Mouse (Mus musculus): ENCODE measurements at regions not wholly inside any gene's neighbourhood (a gene's known extent, or its start where the extent isn't known, plus 50 kb on each side); places are given as distances from the start of the nearest gene placed in this dataset.

DNA sequence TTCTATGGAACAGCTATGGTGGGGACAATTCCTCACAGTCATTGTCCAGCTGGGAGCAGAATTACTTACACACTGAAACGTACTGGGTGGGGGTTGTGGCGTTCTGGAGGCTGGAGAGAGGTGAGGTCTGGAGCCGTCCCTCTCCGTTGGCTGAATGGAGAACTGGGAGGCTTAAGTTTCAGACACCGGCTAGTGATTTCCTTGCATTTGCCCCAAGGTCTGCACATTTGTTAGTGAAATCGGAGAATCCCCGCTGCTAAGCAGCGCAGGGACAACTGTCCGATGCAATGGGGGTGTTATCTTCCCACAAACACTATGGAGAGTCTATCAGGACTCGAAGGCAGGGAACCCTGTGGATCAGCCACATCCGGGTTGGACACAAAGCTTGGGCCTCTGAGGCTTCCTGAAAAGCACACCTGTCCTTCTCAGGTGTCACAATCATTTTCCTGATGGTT, 130.1 kb upstream of the Krr1 start:
- no peak overlapping the region for H3K27ac ChIP-seq (ENCODE audit: low read length)
- no peak overlapping the region for H3K4me3 ChIP-seq (ENCODE audit: low read length)
- no peaks in the 10 kb centered on the region for H3K9me3 ChIP-seq (ENCODE audit: low read length)
- no peak overlapping the region for H3K9ac ChIP-seq (replicated peaks; ENCODE audit: low read length)
- ATAC-seq (ENCODE audit: low FRiP score, low TSS enrichment): peak; percentile 65; the same call in 1 of the 2 replicates
- H3K36me3 ChIP-seq (ENCODE audit: insufficient read depth, low read length): no peaks in the 10 kb centered on the region
- WGBS: 22% methylated on average over 11 of the region's 11 CpGs
- H3K27me3 ChIP-seq (ENCODE audit: insufficient read depth, low read length): no peaks in the 10 kb centered on the region
- no peak overlapping the region for H3K4me2 ChIP-seq (replicated peaks; ENCODE audit: low read depth, low read length)
- peaks cover 11% of the 10 kb centered on the region; the same call in 1 of the 2 replicates for H3K4me1 ChIP-seq (ENCODE audit: insufficient read depth, low read length)

DNA sequence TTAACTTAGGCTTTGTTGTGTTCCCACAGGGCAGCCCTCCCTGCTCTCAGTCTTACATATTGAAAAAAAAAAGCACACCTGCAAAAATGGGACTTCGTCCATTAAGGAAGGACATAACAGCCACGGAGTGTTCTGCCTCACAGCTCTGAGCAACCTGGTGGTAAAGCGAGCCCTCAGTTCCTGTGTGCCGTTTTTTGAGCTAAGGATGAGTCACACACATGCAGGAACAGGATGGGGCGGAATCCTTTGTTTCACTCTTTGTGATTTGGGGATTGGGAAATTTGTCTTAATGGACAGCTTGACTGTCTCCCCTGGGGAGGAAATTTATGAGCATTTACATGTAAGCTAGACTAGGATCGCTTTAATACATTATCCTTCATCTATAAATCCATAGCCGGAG, 129.6 kb upstream of the Krr1 start:
- no peak for ATAC-seq (ENCODE audit: low FRiP score, low TSS enrichment)
- no peak overlapping the region for H3K4me2 ChIP-seq (replicated peaks; ENCODE audit: low read depth, low read length)
- WGBS: 30% methylated on average over 7 of the region's 7 CpGs

DNA sequence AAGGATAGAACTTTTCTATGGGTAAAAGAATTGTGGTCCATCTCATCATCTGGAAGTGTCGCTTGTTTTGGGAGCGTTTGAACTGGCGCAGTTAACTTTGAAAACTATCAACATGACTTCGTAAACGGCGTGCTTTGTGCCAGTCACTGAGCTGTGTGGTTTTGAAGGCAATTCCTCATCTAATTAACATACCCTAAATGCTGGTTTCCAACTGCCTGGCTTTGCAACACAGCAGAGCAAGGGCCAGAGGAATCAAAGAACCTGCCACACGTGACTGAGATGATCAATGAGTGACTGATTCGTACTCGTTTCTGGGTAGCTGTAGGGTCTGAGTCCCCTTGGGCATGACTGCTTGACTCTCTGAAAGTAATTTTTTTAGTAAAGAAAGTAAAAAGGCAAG, 129.2 kb upstream of the Krr1 start:
- Histone ChIP-seq H3K27ac (ENCODE audit: low read length) (no peak overlapping the region), H3K27me3 (ENCODE audit: insufficient read depth, low read length) (no peaks in the 10 kb centered on the region), H3K4me2 (replicated peaks; ENCODE audit: low read depth, low read length) (no peak overlapping the region), H3K9ac (replicated peaks; ENCODE audit: low read length) (no peak overlapping the region), H3K36me3 (ENCODE audit: insufficient read depth, low read length) (no peaks in the 10 kb centered on the region), H3K4me3 (ENCODE audit: low read length) (no peak overlapping the region), H3K4me1 (ENCODE audit: insufficient read depth, low read length) (peaks cover 11% of the 10 kb centered on the region; the same call in 1 of the 2 replicates), H3K9me3 (ENCODE audit: low read length) (no peaks in the 10 kb centered on the region)
- ATAC-seq (ENCODE audit: low FRiP score, low TSS enrichment): no peak
- 62% methylated on average over 9 of the region's 9 CpGs for WGBS

More for the DNA sequence above, 129.6 kb upstream of the Krr1 start:
- Histone ChIP-seq H3K36me3 (ENCODE audit: insufficient read depth, low read length) (no peaks in the 10 kb centered on the region), H3K27me3 (ENCODE audit: insufficient read depth, low read length) (no peaks in the 10 kb centered on the region), H3K27ac (ENCODE audit: low read length) (no peak overlapping the region), H3K4me1 (ENCODE audit: insufficient read depth, low read length) (peaks cover 11% of the 10 kb centered on the region; the same call in 1 of the 2 replicates), H3K4me3 (ENCODE audit: low read length) (no peak overlapping the region), H3K9me3 (ENCODE audit: low read length) (no peaks in the 10 kb centered on the region), H3K9ac (replicated peaks; ENCODE audit: low read length) (no peak overlapping the region)

DNA sequence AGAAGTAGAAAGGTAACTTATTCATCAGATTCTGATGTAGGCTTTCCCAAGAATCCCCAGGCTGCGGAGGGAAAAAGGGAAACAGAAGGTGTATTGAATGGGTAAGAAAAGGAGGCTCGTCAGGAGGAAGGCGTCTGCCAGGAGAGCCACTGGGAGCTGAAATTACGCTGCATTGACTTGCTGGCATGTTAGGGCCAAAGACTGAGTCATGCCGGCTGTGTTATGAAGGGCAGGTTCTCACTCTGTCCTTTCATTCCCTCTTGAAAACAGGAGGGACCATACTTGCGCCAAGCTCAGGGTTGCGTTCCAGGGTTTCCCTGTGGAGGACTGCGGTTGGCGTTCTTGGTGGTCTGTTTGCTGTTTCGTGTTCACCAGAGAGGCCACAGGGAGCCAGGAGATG, 128.3 kb upstream of the Krr1 start:
- H3K9ac ChIP-seq (replicated peaks; ENCODE audit: low read length): no peak overlapping the region
- H3K27ac ChIP-seq (ENCODE audit: low read length): no peak overlapping the region
- no peak for ATAC-seq (ENCODE audit: low FRiP score, low TSS enrichment)
- H3K27me3 ChIP-seq (ENCODE audit: insufficient read depth, low read length): no peaks in the 10 kb centered on the region
- H3K36me3 ChIP-seq (ENCODE audit: insufficient read depth, low read length): no peaks in the 10 kb centered on the region
- WGBS: 83% methylated on average over 10 of the region's 10 CpGs
- peaks cover 11% of the 10 kb centered on the region; the same call in 1 of the 2 replicates for H3K4me1 ChIP-seq (ENCODE audit: insufficient read depth, low read length)
- H3K9me3 ChIP-seq (ENCODE audit: low read length): 0 out of 2 replicates have a peak, but pooled peaks cover 3% of the 10 kb centered on the region
- H3K4me2 ChIP-seq (replicated peaks; ENCODE audit: low read depth, low read length): no peak overlapping the region
- H3K4me3 ChIP-seq (ENCODE audit: low read length): no peak overlapping the region

DNA sequence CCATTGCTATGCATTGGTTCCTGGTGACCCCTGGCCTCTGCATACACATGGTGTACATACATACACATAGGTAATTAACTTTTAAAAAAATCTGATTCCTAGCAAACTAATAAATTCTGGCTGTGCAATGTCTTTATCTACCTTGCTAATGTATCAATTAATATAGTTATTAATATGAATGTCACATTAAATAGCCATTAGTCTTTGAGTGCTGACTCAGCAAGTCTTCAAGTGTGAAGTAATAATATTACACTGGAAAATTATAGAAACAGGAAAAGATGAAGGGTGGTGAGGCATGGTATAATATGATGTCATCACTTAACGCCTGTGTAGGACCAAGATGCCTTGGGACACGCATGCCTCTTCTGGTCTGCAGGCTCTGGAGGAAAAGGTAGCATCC, 126.5 kb upstream of the Krr1 start:
- H3K4me3 ChIP-seq (ENCODE audit: low read length): no peak overlapping the region
- H3K9me3 ChIP-seq (ENCODE audit: low read length): 0 out of 2 replicates have a peak, but pooled peaks cover 3% of the 10 kb centered on the region
- ATAC-seq (ENCODE audit: low FRiP score, low TSS enrichment): no peak
- no peak overlapping the region for H3K4me2 ChIP-seq (replicated peaks; ENCODE audit: low read depth, low read length)
- H3K4me1 ChIP-seq (ENCODE audit: insufficient read depth, low read length): peaks cover 11% of the 10 kb centered on the region; the same call in 1 of the 2 replicates
- 93% methylated on average over 2 of the region's 2 CpGs for WGBS
- H3K36me3 ChIP-seq (ENCODE audit: insufficient read depth, low read length): no peaks in the 10 kb centered on the region
- no peaks in the 10 kb centered on the region for H3K27me3 ChIP-seq (ENCODE audit: insufficient read depth, low read length)
- H3K9ac ChIP-seq (replicated peaks; ENCODE audit: low read length): no peak overlapping the region
- H3K27ac ChIP-seq (ENCODE audit: low read length): no peak overlapping the region

DNA sequence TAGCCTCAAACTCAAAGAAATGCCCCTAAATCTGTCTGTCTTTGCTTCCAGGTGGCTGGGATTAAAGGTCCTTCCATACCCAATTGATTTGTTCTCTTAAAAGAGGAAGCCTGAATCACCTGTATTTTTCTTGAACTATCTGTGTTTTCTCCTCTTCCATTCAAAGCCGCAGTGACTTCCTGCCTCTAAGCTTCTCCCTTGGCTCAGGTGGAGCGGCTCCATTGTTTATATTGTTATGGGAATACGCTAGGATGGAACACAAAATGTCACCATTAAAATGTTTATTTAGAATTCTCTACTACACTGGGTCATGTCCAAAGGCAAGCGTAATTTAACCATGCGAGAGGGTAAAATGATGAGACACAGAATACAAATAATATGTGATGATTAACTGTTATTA, 118.2 kb upstream of the Krr1 start:
- Histone ChIP-seq H3K27me3 (ENCODE audit: insufficient read depth, low read length) (no peaks in the 10 kb centered on the region), H3K36me3 (ENCODE audit: insufficient read depth, low read length) (no peaks in the 10 kb centered on the region), H3K9me3 (ENCODE audit: low read length) (no peaks in the 10 kb centered on the region), H3K4me3 (ENCODE audit: low read length) (no peak overlapping the region), H3K4me2 (replicated peaks; ENCODE audit: low read depth, low read length) (no peak overlapping the region), H3K9ac (replicated peaks; ENCODE audit: low read length) (no peak overlapping the region), H3K4me1 (ENCODE audit: insufficient read depth, low read length) (0 out of 2 replicates have a peak, but pooled peaks cover 8% of the 10 kb centered on the region), H3K27ac (ENCODE audit: low read length) (no peak overlapping the region)
- ATAC-seq (ENCODE audit: low FRiP score, low TSS enrichment): no peak
- WGBS: 82% methylated on average over 5 of the region's 5 CpGs

DNA sequence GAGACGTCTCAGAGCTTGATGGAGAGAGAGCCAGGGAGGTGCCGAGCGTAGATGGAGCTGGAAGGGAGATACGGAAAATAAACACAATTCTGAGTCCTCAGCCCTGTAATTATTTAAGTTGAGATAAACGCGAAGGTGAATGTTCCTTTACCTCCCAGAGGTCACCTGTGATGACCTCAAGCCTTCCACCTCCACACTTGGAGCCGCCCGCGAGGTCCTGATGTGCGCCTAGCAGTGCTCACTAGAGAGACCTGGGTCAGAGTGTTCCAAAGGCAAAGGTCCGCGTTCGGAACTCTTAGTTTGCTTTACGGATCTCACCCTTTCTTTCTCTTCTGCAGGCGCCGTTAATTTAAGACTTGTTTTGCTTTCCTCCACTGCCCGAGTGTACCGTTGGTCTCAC, 117.0 kb upstream of the Krr1 start:
- Histone ChIP-seq H3K4me3 (ENCODE audit: low read length) (no peak overlapping the region), H3K27me3 (ENCODE audit: insufficient read depth, low read length) (no peaks in the 10 kb centered on the region), H3K27ac (ENCODE audit: low read length) (no peak overlapping the region), H3K9me3 (ENCODE audit: low read length) (no peaks in the 10 kb centered on the region), H3K4me1 (ENCODE audit: insufficient read depth, low read length) (0 out of 2 replicates have a peak, but pooled peaks cover 8% of the 10 kb centered on the region), H3K4me2 (replicated peaks; ENCODE audit: low read depth, low read length) (no peak overlapping the region), H3K36me3 (ENCODE audit: insufficient read depth, low read length) (no peaks in the 10 kb centered on the region), H3K9ac (replicated peaks; ENCODE audit: low read length) (no peak overlapping the region)
- 70% methylated on average over 18 of the region's 18 CpGs for WGBS
- no peak for ATAC-seq (ENCODE audit: low FRiP score, low TSS enrichment)

DNA sequence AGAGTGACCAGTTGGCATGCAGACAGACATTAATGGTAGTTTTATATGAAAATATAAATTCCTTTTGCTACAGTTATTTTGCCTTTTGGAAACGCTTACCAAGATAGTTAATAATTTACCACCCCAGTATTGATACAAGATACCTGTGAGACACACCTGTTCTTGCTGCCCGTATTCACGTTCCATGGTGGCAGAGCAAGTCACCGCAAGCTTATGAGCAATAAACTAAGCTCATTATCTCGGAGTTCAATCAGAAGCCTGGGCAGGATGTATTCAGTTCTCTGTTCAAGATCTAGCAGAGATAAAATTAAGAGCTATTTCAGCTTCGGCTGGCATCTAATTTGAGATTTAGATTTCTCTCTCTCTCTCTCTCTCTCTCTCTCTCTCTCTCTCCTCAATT, 114.1 kb upstream of the Krr1 start:
- no peaks in the 10 kb centered on the region for H3K9me3 ChIP-seq (ENCODE audit: low read length)
- WGBS: 64% methylated on average over 6 of the region's 6 CpGs
- no peak overlapping the region for H3K4me3 ChIP-seq (ENCODE audit: low read length)
- H3K4me1 ChIP-seq (ENCODE audit: insufficient read depth, low read length): 0 out of 2 replicates have a peak, but pooled peaks cover 7% of the 10 kb centered on the region
- no peak overlapping the region for H3K27ac ChIP-seq (ENCODE audit: low read length)
- H3K27me3 ChIP-seq (ENCODE audit: insufficient read depth, low read length): no peaks in the 10 kb centered on the region
- no peak overlapping the region for H3K9ac ChIP-seq (replicated peaks; ENCODE audit: low read length)
- no peak overlapping the region for H3K4me2 ChIP-seq (replicated peaks; ENCODE audit: low read depth, low read length)
- ATAC-seq (ENCODE audit: low FRiP score, low TSS enrichment): no peak
- no peaks in the 10 kb centered on the region for H3K36me3 ChIP-seq (ENCODE audit: insufficient read depth, low read length)

DNA sequence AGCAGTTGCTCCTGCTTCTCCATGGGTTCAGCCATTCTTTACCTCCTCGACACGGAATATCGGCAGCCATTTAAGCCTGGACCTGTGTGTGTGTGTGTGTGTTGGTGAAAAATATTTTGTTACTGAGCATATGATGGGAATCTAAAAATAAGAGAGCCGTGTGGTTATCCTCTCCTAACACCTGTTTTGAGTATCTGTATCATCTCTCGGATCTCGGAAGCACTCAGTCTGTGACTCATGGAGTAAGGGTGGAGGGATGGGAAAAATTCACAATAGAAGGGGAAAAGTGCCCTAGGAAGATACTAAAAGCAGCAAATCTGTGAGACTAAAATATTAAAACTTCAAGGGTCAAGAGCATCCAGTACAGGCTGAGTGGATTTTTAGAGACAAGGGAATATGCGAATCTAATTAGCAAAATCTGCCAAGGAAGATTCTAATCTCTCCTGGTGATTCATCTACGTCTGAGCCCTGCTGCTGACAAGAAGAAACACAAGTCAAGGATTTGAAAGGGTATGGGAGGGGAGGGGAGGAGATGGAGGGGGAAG, 107.1 kb upstream of the Krr1 start:
- ATAC-seq (ENCODE audit: low FRiP score, low TSS enrichment): no peak
- H3K36me3 ChIP-seq (ENCODE audit: insufficient read depth, low read length): no peaks in the 10 kb centered on the region
- H3K4me3 ChIP-seq (ENCODE audit: low read length): no peak overlapping the region
- H3K27me3 ChIP-seq (ENCODE audit: insufficient read depth, low read length): no peaks in the 10 kb centered on the region
- no peak overlapping the region for H3K4me2 ChIP-seq (replicated peaks; ENCODE audit: low read depth, low read length)
- no peaks in the 10 kb centered on the region for H3K4me1 ChIP-seq (ENCODE audit: insufficient read depth, low read length)
- 81% methylated on average over 8 of the region's 8 CpGs for WGBS
- H3K27ac ChIP-seq (ENCODE audit: low read length): no peak overlapping the region
- no peaks in the 10 kb centered on the region for H3K9me3 ChIP-seq (ENCODE audit: low read length)
- H3K9ac ChIP-seq (replicated peaks; ENCODE audit: low read length): no peak overlapping the region

DNA sequence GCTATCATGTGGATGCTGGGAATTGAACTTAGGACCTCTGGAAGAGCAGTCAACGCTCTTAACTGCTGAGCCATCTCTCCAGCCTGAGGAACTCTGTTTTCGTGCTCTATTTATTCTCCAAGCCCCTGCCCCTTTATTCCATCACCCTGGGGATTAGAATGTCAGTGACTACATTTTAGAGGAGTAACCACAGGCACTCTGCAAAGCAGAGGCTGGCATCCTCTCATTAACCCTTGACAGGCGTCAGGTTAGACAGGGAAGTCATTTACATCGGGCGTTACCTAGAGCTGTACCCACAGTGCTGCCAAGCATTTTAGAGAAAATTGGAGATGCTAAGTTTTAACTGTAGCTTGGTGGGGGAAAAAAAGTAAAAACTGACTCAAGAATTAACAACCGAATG, 105.4 kb upstream of the Krr1 start:
- H3K9me3 ChIP-seq (ENCODE audit: low read length): no peaks in the 10 kb centered on the region
- H3K9ac ChIP-seq (replicated peaks; ENCODE audit: low read length): no peak overlapping the region
- no peak overlapping the region for H3K27ac ChIP-seq (ENCODE audit: low read length)
- no peaks in the 10 kb centered on the region for H3K4me1 ChIP-seq (ENCODE audit: insufficient read depth, low read length)
- H3K4me2 ChIP-seq (replicated peaks; ENCODE audit: low read depth, low read length): no peak overlapping the region
- 49% methylated on average over 6 of the region's 6 CpGs for WGBS
- H3K36me3 ChIP-seq (ENCODE audit: insufficient read depth, low read length): no peaks in the 10 kb centered on the region
- no peak overlapping the region for H3K4me3 ChIP-seq (ENCODE audit: low read length)
- ATAC-seq (ENCODE audit: low FRiP score, low TSS enrichment): no peak
- no peaks in the 10 kb centered on the region for H3K27me3 ChIP-seq (ENCODE audit: insufficient read depth, low read length)

All from kidney, embryonic 16.5 days (tissue).